Mouse (Mus musculus): ENCODE results near the gene Gm45785.

DNA sequence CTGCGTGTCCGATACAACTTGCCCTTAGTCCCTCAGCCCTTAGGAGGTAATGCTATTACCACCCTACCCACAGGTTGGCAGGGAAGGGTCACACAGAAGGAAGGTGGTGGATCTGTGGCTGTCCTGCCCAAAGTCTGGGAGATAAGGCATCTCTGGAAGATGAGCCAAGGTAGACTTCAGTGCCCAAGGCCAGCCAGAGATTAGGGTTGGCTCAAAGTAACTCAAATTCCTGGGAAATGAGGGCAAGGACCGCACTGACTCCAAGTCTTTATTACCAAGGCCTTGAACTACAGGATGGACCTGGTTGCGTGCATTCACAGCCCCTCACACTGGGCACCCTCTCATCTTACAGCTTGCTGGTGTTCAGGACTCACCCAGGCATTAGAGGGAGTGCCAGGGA lies 4.2 kb downstream of the Gm45785 start:
- no peak for TF ChIP-seq POLR2A (IDR thresholded peaks at IDR 0.05; ENCODE audit: insufficient read depth, low read depth, low read length)
- TF ChIP-seq CTCF (IDR thresholded peaks at IDR 0.05) = no peak
